Mouse (Mus musculus) Patski (cell line): ENCODE results near the gene 2900092C05Rik. TPM values are rescaled to one million over a fixed set of nuclear protein-coding genes. Genes with fewer than 3 reads are reported as not detected.

ENCODE experiments used
- ATAC-seq: fragments of 100-300 bp; one replicate; pipeline ENCODE4 v1.8.0; 2021
- CTCF ChIA-PET: fragments of 350-600 bp; sonication (Branson Sonifier 250); formaldehyde crosslinking; loops from one replicate; lab custom pipeline; 2022; ENCODE audit warnings: inconsistent platforms; lab: Charles Lee
- POLR2A ChIA-PET: fragments of 350-600 bp; sonication (Branson Sonifier 250); formaldehyde crosslinking; loops from one replicate; lab custom pipeline; 2022; ENCODE audit warnings: antibody characterized with exemption, inconsistent platforms; lab: Charles Lee
- DNase-seq: peaks from one replicate; pipeline ENCODE4 v3.0.0-alpha.2; 2011; ENCODE audit warnings: low read depth, low spot score
- H3K27me3 ChIP-seq: fragments of 371-371 bp; one replicate; pipeline ENCODE4 v1.5.1; 2021
- CTCF ChIP-seq: fragments of 100-300 bp; IDR thresholded peaks from one replicate; pipeline ENCODE4 v1.5.1; 2021
- in situ Hi-C: fragments of 300-500 bp; cut with MboI; formaldehyde crosslinking; loops from 3 replicates; pipeline ENCODE4 v1.11.1; 2018; ENCODE audit warnings: low pct_unique_long_range_greater_than_20kb, mixed read lengths
- polyA plus RNA-seq: library from polyadenylated mRNA; unstranded; gene quantifications from one replicate; pipeline ENCODE4 v1.2.3, GENCODE M21; 2021

The 2900092C05Rik gene
- polyA plus RNA-seq = 0.06 TPM

DNA sequence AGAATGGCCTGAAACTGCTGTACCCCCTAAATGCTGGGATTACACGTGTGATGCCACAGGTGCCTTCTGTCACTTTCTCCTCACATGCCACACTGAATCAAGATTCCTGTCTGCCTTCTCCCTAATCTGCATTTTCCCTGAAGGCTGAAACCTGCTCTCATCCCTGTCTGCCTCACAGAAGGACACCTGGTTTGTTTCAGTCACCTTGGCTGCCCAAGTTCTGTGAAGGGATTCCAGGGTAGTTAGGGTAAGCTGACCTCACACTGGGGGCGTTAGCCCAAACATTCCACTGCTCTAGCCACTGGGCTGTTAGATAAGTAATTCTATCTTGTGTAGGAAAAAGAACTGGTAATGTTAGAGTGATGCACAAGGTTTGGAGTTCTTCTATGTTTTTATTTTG, at the start of gene 2900092C05Rik:
Gene 2900092C05Rik (plus strand): TSS at position 301 of the 400 bp plus-strand sequence.
- no peak for TF ChIP-seq CTCF
- POLR2A ChIA-PET = no interaction called here
- DNase-seq (no peak), ATAC-seq (no peak)
- in situ Hi-C loops = no loop called here
- no peaks in the 10 kb centered on the region for H3K27me3 ChIP-seq
- CTCF ChIA-PET = no interaction called here

DNA sequence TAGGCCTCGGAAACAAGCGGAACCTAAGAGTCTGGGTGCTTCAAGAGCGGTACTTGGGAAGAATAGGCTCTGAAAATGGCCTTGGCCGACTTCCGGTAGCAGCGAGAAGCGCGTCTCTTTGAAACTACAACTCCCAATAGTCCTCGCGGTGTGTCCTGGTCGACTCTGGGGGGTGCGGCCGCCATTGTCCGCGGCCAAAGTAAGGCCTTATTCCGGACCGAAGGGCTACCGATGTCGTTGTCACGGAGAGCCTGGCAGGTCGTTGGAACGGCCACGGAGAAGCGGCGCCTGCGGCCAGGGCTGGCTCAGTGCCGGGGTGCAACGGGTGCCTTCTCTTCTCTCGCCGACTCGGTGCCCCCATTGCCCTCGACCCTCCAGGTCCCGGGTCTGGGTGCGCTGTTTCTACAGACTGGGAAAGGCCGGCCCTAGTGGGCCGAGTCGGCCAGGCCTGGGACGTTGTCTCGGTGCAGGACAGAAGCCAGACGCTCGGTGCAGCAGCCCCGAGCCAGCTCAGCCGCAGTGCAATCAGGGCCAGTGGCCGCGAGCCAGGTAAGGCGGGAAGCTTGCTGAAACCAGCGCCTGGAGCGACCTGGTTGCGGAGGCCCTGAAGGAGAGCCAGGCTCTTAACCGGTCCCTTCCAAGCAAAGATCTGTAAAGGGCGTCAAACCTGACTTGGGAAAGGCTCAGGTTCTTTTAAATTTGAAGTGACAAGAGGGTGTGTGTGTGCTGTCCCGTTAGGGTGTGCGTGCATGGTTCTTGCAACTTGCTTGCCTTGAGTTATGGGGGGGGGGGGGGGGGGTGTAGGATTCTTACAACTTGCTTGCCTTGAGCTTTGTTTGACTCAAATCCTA, 33.9 kb upstream of the 2900092C05Rik start, which contains the start of gene Zfp606:
Gene Zfp606 (plus strand): TSS at position 136 of the 851 bp plus-strand sequence.
- CTCF ChIA-PET = no interaction called here

GRCm38 (mm10) chr7:12479009-12479346, 33.3 kb upstream of the 2900092C05Rik start:
- no peak for TF ChIP-seq CTCF
- no peak for ATAC-seq
- H3K27me3 ChIP-seq = no peaks in the 10 kb centered on the region
- DNase-seq = no peak
- in situ Hi-C loops = loop anchor here (25.0 kb wide), 1 partner anchor 358 kb away; the partner anchor contains the start of gene Zfp110
- POLR2A ChIA-PET = no interaction called here
- CTCF ChIA-PET = no interaction called here

More for the DNA sequence above, 33.9 kb upstream of the 2900092C05Rik start, which contains the start of gene Zfp606:
- no peaks in the 10 kb centered on the region for H3K27me3 ChIP-seq
- ATAC-seq = peak; percentile 100
- TF ChIP-seq CTCF = no peak
- DNase-seq = peak; percentile 42
- POLR2A ChIA-PET = no interaction called here
- in situ Hi-C loops = loop anchor here (25.0 kb wide), 1 partner anchor 359 kb away; the partner anchor contains the start of gene Zfp110

- DNase-seq = no peak
- in situ Hi-C loops = loop anchor here (25.0 kb wide), 1 partner anchor 358 kb away; the partner anchor contains the start of gene Zfp110
- TF ChIP-seq CTCF = no peak
- ChIA-PET POLR2A (no interaction called here), CTCF (no interaction called here)
- ATAC-seq = no peak
- H3K27me3 ChIP-seq = no peaks in the 10 kb centered on the region
These were observed 32.8 kb upstream of the 2900092C05Rik start for GRCm38 (mm10) chr7:12479525-12479924.

DNA sequence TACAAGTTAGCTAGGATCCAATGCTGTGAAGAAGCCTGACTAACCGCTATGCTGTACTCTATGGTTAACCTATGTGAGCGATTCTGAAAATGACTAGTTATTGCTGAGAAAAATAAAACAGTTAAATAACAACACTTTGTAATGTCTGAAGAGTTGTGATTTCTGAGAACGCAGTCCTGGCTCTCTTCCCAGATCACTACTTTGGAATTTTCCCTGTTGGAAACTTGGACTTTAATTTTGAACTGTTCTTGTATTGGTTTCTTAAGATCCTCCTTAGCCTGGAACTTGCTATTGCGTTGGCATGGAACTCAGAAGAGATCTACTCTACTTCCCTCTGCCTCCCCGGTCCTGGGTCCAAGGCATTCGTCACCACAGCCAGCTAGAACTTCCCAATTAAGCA, 28.5 kb upstream of the 2900092C05Rik start:
- no peak for TF ChIP-seq CTCF
- no peaks in the 10 kb centered on the region for H3K27me3 ChIP-seq
- ChIA-PET CTCF (no interaction called here), POLR2A (no interaction called here)
- in situ Hi-C loops = loop anchor here (25.0 kb wide), 1 partner anchor 354 kb away; the partner anchor contains the start of gene Zfp110
- DNase-seq (no peak), ATAC-seq (no peak)

GRCm38 (mm10) chr7:12485956-12486355, 26.4 kb upstream of the 2900092C05Rik start:
- POLR2A ChIA-PET = no interaction called here
- no peak for TF ChIP-seq CTCF
- CTCF ChIA-PET = no interaction called here
- DNase-seq = no peak
- no peaks in the 10 kb centered on the region for H3K27me3 ChIP-seq
- ATAC-seq = no peak
- in situ Hi-C loops = loop anchor here (25.0 kb wide), 1 partner anchor 351 kb away; the partner anchor contains the start of gene Zfp110

GRCm38 (mm10) chr7:12486691-12487090, 25.6 kb upstream of the 2900092C05Rik start:
- H3K27me3 ChIP-seq = no peaks in the 10 kb centered on the region
- POLR2A ChIA-PET = no interaction called here
- CTCF ChIA-PET = no interaction called here
- no peak for ATAC-seq
- no peak for TF ChIP-seq CTCF
- no peak for DNase-seq
- in situ Hi-C loops = loop anchor here (25.0 kb wide), 1 partner anchor 351 kb away; the partner anchor contains the start of gene Zfp110

DNA sequence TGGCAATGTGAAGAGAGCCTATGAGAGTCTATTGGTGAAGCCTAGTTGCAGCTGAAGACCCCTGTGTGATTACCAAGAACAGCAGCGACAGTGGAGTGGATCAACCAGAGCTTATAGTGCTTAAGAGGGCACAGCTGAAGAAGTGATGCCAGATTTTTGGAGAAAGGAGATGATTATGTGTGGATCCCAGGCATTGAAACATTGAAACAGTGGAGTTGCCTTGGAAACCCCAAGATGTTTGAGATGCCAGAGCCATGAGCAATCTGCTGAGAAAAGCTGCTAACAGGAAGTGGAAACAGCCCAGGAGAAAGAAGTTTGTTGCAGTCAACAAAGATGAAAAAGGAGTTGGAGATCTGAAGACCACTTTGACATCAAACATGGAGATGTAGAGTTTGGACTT, 1.4 kb upstream of the 2900092C05Rik start:
- ATAC-seq = peak; percentile 65
- no peak for TF ChIP-seq CTCF
- ChIA-PET CTCF (interaction anchor here (0.9 kb wide), 1 partner anchor 354 kb away, joined by 3 read pairs; no protein-coding TSS in a partner anchor), POLR2A (no interaction called here)
- in situ Hi-C loops = no loop called here
- DNase-seq = no peak
- no peaks in the 10 kb centered on the region for H3K27me3 ChIP-seq

Other genes with a start within 250 kb of the 2900092C05Rik start
- under 0.01 TPM for gene Vmn1r81, start 244.2 kb upstream of the 2900092C05Rik start, polyA plus RNA-seq
- not detected for gene Vmn1r82, start 212.1 kb upstream of the 2900092C05Rik start, polyA plus RNA-seq
- not detected for gene Vmn1r83, start 183.0 kb upstream of the 2900092C05Rik start, polyA plus RNA-seq
- not detected for gene Vmn1r84, start 143.2 kb upstream of the 2900092C05Rik start, polyA plus RNA-seq
- gene Zfp551, start 89.8 kb upstream of the 2900092C05Rik start, polyA plus RNA-seq = 2.6 TPM
- gene Zfp606, start 34.2 kb upstream of the 2900092C05Rik start, polyA plus RNA-seq = 10.3 TPM
- gene Vmn2r53, start 96.3 kb downstream of the 2900092C05Rik start, polyA plus RNA-seq = under 0.01 TPM
- not detected for gene Vmn2r54, start 127.8 kb downstream of the 2900092C05Rik start, polyA plus RNA-seq
- not detected for gene Vmn2r55, start 172.5 kb downstream of the 2900092C05Rik start, polyA plus RNA-seq
- not detected for gene Vmn2r56, start 222.5 kb downstream of the 2900092C05Rik start, polyA plus RNA-seq